Mouse (Mus musculus): ENCODE data around the gene Gsk3b. TPM values are rescaled to one million over a fixed set of nuclear protein-coding genes. Genes with fewer than 3 reads are reported as not detected.

The Gsk3b gene
- polyA plus RNA-seq, 1 experiment from 2014 or later: 72.2 TPM

- peak overlapping the region; percentile 90 for H3K9ac ChIP-seq
- WGBS: under 1% methylated on average over 37 of the region's 40 CpGs
- H3K27me3 ChIP-seq: no peaks in the 10 kb centered on the region
- peak overlapping the region; percentile 64 for H3K4me2 ChIP-seq
- H3K9me3 ChIP-seq: no peaks in the 10 kb centered on the region
- peak; percentile 3 for ATAC-seq (ENCODE audit: insufficient number of reproducible peaks, insufficient read depth, low FRiP score, low TSS enrichment, low read depth)
- H3K36me3 ChIP-seq: no peaks in the 10 kb centered on the region
- peak overlapping the region; percentile 94 for H3K4me3 ChIP-seq
- H3K4me1 ChIP-seq: peaks cover 14% of the 10 kb centered on the region
- peak overlapping the region; percentile 100 for H3K27ac ChIP-seq
Observed at GRCm38 (mm10) chr16:38088126-38088628, 624 bp upstream of the Gsk3b start.

- peaks cover 3% of the 10 kb centered on the region; the same call in 1 of the 2 replicates for H3K36me3 ChIP-seq
- peak overlapping the region; percentile 100 for H3K27ac ChIP-seq
- H3K4me3 ChIP-seq: peak overlapping the region; percentile 94
- H3K4me2 ChIP-seq: peak overlapping the region; percentile 84
- peak overlapping the region; percentile 92 for H3K9ac ChIP-seq
- H3K9me3 ChIP-seq: no peaks in the 10 kb centered on the region
- WGBS: under 1% methylated on average over 74 of the region's 76 CpGs
- ATAC-seq (ENCODE audit: insufficient number of reproducible peaks, insufficient read depth, low FRiP score, low TSS enrichment, low read depth): peak; percentile 0; the same call in 1 of the 2 replicates
- H3K27me3 ChIP-seq: no peaks in the 10 kb centered on the region
- peaks cover 26% of the 10 kb centered on the region for H3K4me1 ChIP-seq
Observed at GRCm38 (mm10) chr16:38089447-38090170, 808 bp downstream of the Gsk3b start.

GRCm38 (mm10) chr16:38090341-38091005, 1.7 kb downstream of the Gsk3b start:
- Histone ChIP-seq H3K36me3 (peaks cover 3% of the 10 kb centered on the region; the same call in 1 of the 2 replicates), H3K9ac (peak overlapping the region; percentile 92), H3K27ac (peak overlapping the region; percentile 51), H3K4me3 (peak overlapping the region; percentile 94), H3K9me3 (no peaks in the 10 kb centered on the region), H3K4me2 (peak overlapping the region; percentile 84), H3K27me3 (no peaks in the 10 kb centered on the region), H3K4me1 (peaks cover 32% of the 10 kb centered on the region)
- no peak for ATAC-seq (ENCODE audit: insufficient number of reproducible peaks, insufficient read depth, low FRiP score, low TSS enrichment, low read depth)
- WGBS: under 1% methylated on average over 17 of the region's 17 CpGs

- Histone ChIP-seq H3K4me2 (peak overlapping the region; percentile 84), H3K36me3 (peaks cover 3% of the 10 kb centered on the region; the same call in 1 of the 2 replicates), H3K4me1 (peaks cover 37% of the 10 kb centered on the region), H3K27me3 (no peaks in the 10 kb centered on the region), H3K27ac (peak overlapping the region; percentile 51; the same call in 1 of the 2 replicates), H3K4me3 (peak overlapping the region; percentile 94), H3K9me3 (no peaks in the 10 kb centered on the region), H3K9ac (peak overlapping the region; percentile 92)
- under 1% methylated on average over 5 of the region's 5 CpGs for WGBS
- ATAC-seq (ENCODE audit: insufficient number of reproducible peaks, insufficient read depth, low FRiP score, low TSS enrichment, low read depth): no peak
Observed at GRCm38 (mm10) chr16:38091041-38091440, 2.2 kb downstream of the Gsk3b start.

- WGBS: 8% methylated on average over 5 of the region's 5 CpGs
- H3K9ac ChIP-seq: peak overlapping the region; percentile 67
- H3K27ac ChIP-seq: no peak overlapping the region
- no peaks in the 10 kb centered on the region for H3K9me3 ChIP-seq
- ATAC-seq (ENCODE audit: insufficient number of reproducible peaks, insufficient read depth, low FRiP score, low TSS enrichment, low read depth): no peak
- peak overlapping the region; percentile 94 for H3K4me3 ChIP-seq
- H3K4me1 ChIP-seq: peaks cover 36% of the 10 kb centered on the region
- H3K36me3 ChIP-seq: peaks cover 3% of the 10 kb centered on the region; the same call in 1 of the 2 replicates
- H3K27me3 ChIP-seq: no peaks in the 10 kb centered on the region
- H3K4me2 ChIP-seq: peak overlapping the region; percentile 84
Observed at GRCm38 (mm10) chr16:38091706-38092105, 2.9 kb downstream of the Gsk3b start.

GRCm38 (mm10) chr16:38092598-38092997, 3.8 kb downstream of the Gsk3b start:
- 4% methylated on average over 4 of the region's 4 CpGs for WGBS
- Histone ChIP-seq H3K4me1 (peaks cover 35% of the 10 kb centered on the region), H3K4me3 (peak overlapping the region; percentile 94), H3K36me3 (peaks cover 3% of the 10 kb centered on the region; the same call in 1 of the 2 replicates), H3K27ac (0 out of 2 replicates have a peak overlapping the region, but pooled peaks have one; percentile 3), H3K4me2 (peak overlapping the region; percentile 84), H3K9me3 (no peaks in the 10 kb centered on the region), H3K9ac (peak overlapping the region; percentile 67), H3K27me3 (no peaks in the 10 kb centered on the region)
- no peak for ATAC-seq (ENCODE audit: insufficient number of reproducible peaks, insufficient read depth, low FRiP score, low TSS enrichment, low read depth)

- H3K27me3 ChIP-seq: no peaks in the 10 kb centered on the region
- H3K4me3 ChIP-seq: no peak overlapping the region
- peaks cover 20% of the 10 kb centered on the region for H3K36me3 ChIP-seq
- H3K9me3 ChIP-seq: 0 out of 2 replicates have a peak, but pooled peaks cover 4% of the 10 kb centered on the region
- no peak for ATAC-seq (ENCODE audit: insufficient number of reproducible peaks, insufficient read depth, low FRiP score, low TSS enrichment, low read depth)
- peaks cover 35% of the 10 kb centered on the region for H3K4me1 ChIP-seq
- H3K27ac ChIP-seq: no peak overlapping the region
- H3K4me2 ChIP-seq: peak overlapping the region; percentile 16; the same call in 1 of the 2 replicates
- 56% methylated on average over 5 of the region's 5 CpGs for WGBS
- no peak overlapping the region for H3K9ac ChIP-seq
Observed at GRCm38 (mm10) chr16:38095181-38095851, 6.5 kb downstream of the Gsk3b start.

GRCm38 (mm10) chr16:38097521-38097920, 8.7 kb downstream of the Gsk3b start:
- Histone ChIP-seq H3K4me3 (no peak overlapping the region), H3K27ac (no peak overlapping the region), H3K4me2 (no peak overlapping the region), H3K36me3 (peaks cover 27% of the 10 kb centered on the region), H3K27me3 (no peaks in the 10 kb centered on the region), H3K9me3 (0 out of 2 replicates have a peak, but pooled peaks cover 4% of the 10 kb centered on the region), H3K4me1 (peaks cover 36% of the 10 kb centered on the region), H3K9ac (no peak overlapping the region)
- ATAC-seq (ENCODE audit: insufficient number of reproducible peaks, insufficient read depth, low FRiP score, low TSS enrichment, low read depth): no peak
- 87% methylated on average over 9 of the region's 9 CpGs for WGBS

- Histone ChIP-seq H3K9ac (no peak overlapping the region), H3K9me3 (0 out of 2 replicates have a peak, but pooled peaks cover 4% of the 10 kb centered on the region), H3K27me3 (no peaks in the 10 kb centered on the region), H3K4me1 (peaks cover 20% of the 10 kb centered on the region), H3K27ac (no peak overlapping the region), H3K4me2 (no peak overlapping the region), H3K4me3 (no peak overlapping the region), H3K36me3 (peaks cover 27% of the 10 kb centered on the region)
- no peak for ATAC-seq (ENCODE audit: insufficient number of reproducible peaks, insufficient read depth, low FRiP score, low TSS enrichment, low read depth)
Observed at GRCm38 (mm10) chr16:38099325-38099724, 10.5 kb downstream of the Gsk3b start.

- H3K36me3 ChIP-seq: peaks cover 24% of the 10 kb centered on the region
- H3K4me1 ChIP-seq: peaks cover 10% of the 10 kb centered on the region
- H3K27ac ChIP-seq: no peak overlapping the region
- H3K27me3 ChIP-seq: no peaks in the 10 kb centered on the region
- no peak overlapping the region for H3K9ac ChIP-seq
- H3K4me2 ChIP-seq: no peak overlapping the region
- 86% methylated on average over 2 of the region's 2 CpGs for WGBS
- no peak overlapping the region for H3K4me3 ChIP-seq
- H3K9me3 ChIP-seq: 0 out of 2 replicates have a peak, but pooled peaks cover 4% of the 10 kb centered on the region
- ATAC-seq (ENCODE audit: insufficient number of reproducible peaks, insufficient read depth, low FRiP score, low TSS enrichment, low read depth): no peak
Observed at GRCm38 (mm10) chr16:38100569-38100968, 11.8 kb downstream of the Gsk3b start.

GRCm38 (mm10) chr16:38105453-38105852, 16.7 kb downstream of the Gsk3b start:
- Histone ChIP-seq H3K36me3 (peaks cover 11% of the 10 kb centered on the region), H3K4me2 (no peak overlapping the region), H3K9ac (no peak overlapping the region), H3K9me3 (no peaks in the 10 kb centered on the region), H3K27me3 (no peaks in the 10 kb centered on the region), H3K4me3 (no peak overlapping the region), H3K27ac (no peak overlapping the region), H3K4me1 (0 out of 2 replicates have a peak, but pooled peaks cover 3% of the 10 kb centered on the region)
- no peak for ATAC-seq (ENCODE audit: insufficient number of reproducible peaks, insufficient read depth, low FRiP score, low TSS enrichment, low read depth)
- 87% methylated on average over 2 of the region's 2 CpGs for WGBS
